Mouse (Mus musculus): ENCODE measurements around the gene Ttbk2.

GRCm38 (mm10) chr2:120731877-120732530 lies 118.4 kb downstream of the Ttbk2 start:
- TF ChIP-seq CTCF (IDR thresholded peaks at IDR 0.05; ENCODE audit: low read depth) (no peak), EP300 (optimal IDR thresholded peaks at IDR 0.05) (no peak)
